Mouse (Mus musculus) cerebellum, adult 2 months (tissue): ENCODE data around the gene Slc15a1.

Experiments used
- CTCF ChIP-seq: fragments of 200-500 bp; IDR thresholded peaks from 2 replicates; pipeline ENCODE4 v1.5.1; 2011; ENCODE audit warnings: low read depth, mild to moderate bottlenecking, control low read depth, low read length, moderate library complexity, borderline replicate concordance; ENCODE audit not compliant: insufficient read depth
- POLR2A ChIP-seq: fragments of 200-500 bp; IDR thresholded peaks from 2 replicates; pipeline ENCODE4 v1.6.1; 2011; ENCODE audit warnings: low read length, control low read depth, borderline replicate concordance; ENCODE audit not compliant: insufficient read depth

DNA sequence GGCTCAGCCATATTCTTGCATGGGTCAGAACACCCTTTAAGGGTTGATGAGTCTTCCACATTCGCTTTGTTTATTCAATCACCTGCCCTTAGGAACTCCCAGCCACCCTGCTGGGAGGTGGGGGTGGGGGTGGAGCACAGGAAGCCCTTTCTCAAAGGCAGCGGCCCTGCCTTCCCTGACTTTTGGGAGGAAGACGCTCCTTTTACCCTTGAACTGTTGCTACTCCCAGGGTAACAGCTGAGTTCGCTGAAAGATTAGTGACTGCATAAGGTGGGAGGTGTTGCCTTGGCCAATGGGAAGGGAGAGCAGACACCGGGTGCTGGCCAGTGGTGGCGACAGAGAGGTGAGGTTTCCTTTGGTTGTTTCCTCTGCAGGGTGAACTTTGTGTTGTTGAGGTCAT, 1.3 kb upstream of the Slc15a1 start:
- no peak for TF ChIP-seq CTCF
- no peak for TF ChIP-seq POLR2A
